Mouse (Mus musculus) C2C12 (cell line): ENCODE measurements at regions not wholly inside any gene's neighbourhood (a gene's known extent, or its start where the extent isn't known, plus 50 kb on each side); places are given as distances from the start of the nearest gene placed in this dataset.

ENCODE experiments used
- H3K27me3 ChIP-seq: one replicate; pipeline ENCODE4 v1.6.1; 2011; ENCODE audit not compliant: control insufficient read depth, insufficient read depth, insufficient read length
- H3K36me3 ChIP-seq: one replicate; pipeline ENCODE4 v1.6.1; 2011; ENCODE audit not compliant: control insufficient read depth, insufficient read depth
- H3K4me3 ChIP-seq: one replicate; pipeline ENCODE4 v1.5.1; 2011; ENCODE audit warnings: mild to moderate bottlenecking, control low read depth; ENCODE audit not compliant: poor library complexity, insufficient read depth, severe bottlenecking
- H3K79me2 ChIP-seq: one replicate; pipeline ENCODE4 v1.6.1; 2011; ENCODE audit not compliant: control insufficient read depth, insufficient read depth
- H3K79me3 ChIP-seq: one replicate; pipeline ENCODE4 v1.6.1; 2011; ENCODE audit warnings: low read depth, control low read depth
- H3ac ChIP-seq: one replicate; pipeline ENCODE3; 2011; ENCODE audit warnings: low read depth; ENCODE audit not compliant: control insufficient read depth, insufficient read length
- CEBPB ChIP-seq: IDR thresholded peaks from one replicate; pipeline ENCODE4 v1.6.1; 2011; ENCODE audit warnings: low read depth, mild to moderate bottlenecking, control low read depth, moderate library complexity
- CTCF ChIP-seq: IDR thresholded peaks from one replicate; pipeline ENCODE4 v1.5.1; 2011; ENCODE audit not compliant: control insufficient read depth, insufficient read depth, insufficient read length
- FOSL1 ChIP-seq: IDR thresholded peaks from one replicate; pipeline ENCODE4 v1.8.0; 2011; ENCODE audit warnings: mild to moderate bottlenecking, low read length; ENCODE audit not compliant: poor library complexity, insufficient read depth, severe bottlenecking
- MAX ChIP-seq: IDR thresholded peaks from one replicate; pipeline ENCODE4 v1.6.1; 2011; ENCODE audit warnings: mild to moderate bottlenecking, control low read depth
- MYOD1 ChIP-seq: IDR thresholded peaks from one replicate; pipeline ENCODE4 v1.6.1; 2011; ENCODE audit warnings: low read depth; ENCODE audit not compliant: control insufficient read depth, insufficient read length
- MYOG ChIP-seq: IDR thresholded peaks from one replicate; pipeline ENCODE4 v1.6.1; 2011; ENCODE audit not compliant: control insufficient read depth, insufficient read length; ENCODE audit errors: extremely low read depth
- USF1 ChIP-seq: IDR thresholded peaks from one replicate; pipeline ENCODE4 v1.6.1; 2011; ENCODE audit warnings: low read depth, mild to moderate bottlenecking, control low read depth, moderate library complexity

GRCm38 (mm10) chr11:66696791-66697190 is 171.0 kb upstream of the Shisa6 start:
- Histone ChIP-seq H3K4me3 (no peak overlapping the region), H3K79me3 (no peaks in the 10 kb centered on the region), H3K27me3 (no peaks in the 10 kb centered on the region), H3K79me2 (no peaks in the 10 kb centered on the region), H3K36me3 (no peaks in the 10 kb centered on the region), H3ac (no peak overlapping the region)
- no peak for TF ChIP-seq MYOG
- TF ChIP-seq CEBPB: no peak

GRCm38 (mm10) chr11:66745479-66745878 is 166.3 kb upstream of the Pirt start:
- Histone ChIP-seq H3K4me3 (no peak overlapping the region), H3K36me3 (no peaks in the 10 kb centered on the region), H3K79me3 (no peaks in the 10 kb centered on the region), H3ac (no peak overlapping the region), H3K79me2 (no peaks in the 10 kb centered on the region), H3K27me3 (no peaks in the 10 kb centered on the region)
- TF ChIP-seq CTCF (no peak), FOSL1 (no peak), MYOD1 (no peak), CEBPB (no peak), MAX (no peak), MYOG (no peak), USF1 (no peak)

- Histone ChIP-seq H3K36me3 (no peaks in the 10 kb centered on the region), H3K79me2 (no peaks in the 10 kb centered on the region), H3ac (no peak overlapping the region), H3K79me3 (no peaks in the 10 kb centered on the region), H3K27me3 (no peaks in the 10 kb centered on the region), H3K4me3 (no peak overlapping the region)
- TF ChIP-seq MAX (no peak), FOSL1 (peak; percentile 51)
These were observed 121.8 kb upstream of the Pirt start for GRCm38 (mm10) chr11:66789997-66790396.

DNA sequence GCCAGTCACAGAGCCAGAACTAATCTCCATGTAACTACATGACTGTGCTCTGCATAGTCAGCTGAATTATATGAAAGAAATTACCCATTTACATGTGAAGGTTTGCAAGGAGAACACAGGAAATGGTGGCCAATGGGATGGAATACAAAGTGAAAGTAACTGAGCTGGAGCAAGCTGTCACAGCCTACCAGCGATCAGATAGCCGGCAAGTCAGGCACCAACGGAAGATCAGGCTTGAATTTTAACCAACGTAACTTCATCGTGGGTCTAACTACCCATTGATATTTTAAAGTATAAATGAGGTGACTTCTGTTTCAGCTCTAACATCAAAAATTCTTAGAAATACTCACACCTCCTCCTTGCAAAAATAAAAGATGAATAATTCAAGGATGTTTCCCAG is 104.9 kb upstream of the Pirt start:
- Histone ChIP-seq H3K79me3 (no peaks in the 10 kb centered on the region), H3K36me3 (no peaks in the 10 kb centered on the region), H3K79me2 (no peaks in the 10 kb centered on the region), H3K4me3 (no peak overlapping the region), H3ac (no peak overlapping the region), H3K27me3 (no peaks in the 10 kb centered on the region)
- no peak for TF ChIP-seq CTCF
- TF ChIP-seq MAX: no peak
- no peak for TF ChIP-seq CEBPB
- TF ChIP-seq FOSL1: no peak
- TF ChIP-seq USF1: no peak
- no peak for TF ChIP-seq MYOD1
- no peak for TF ChIP-seq MYOG

GRCm38 (mm10) chr11:66813310-66813709 is 98.5 kb upstream of the Pirt start:
- Histone ChIP-seq H3K79me2 (no peaks in the 10 kb centered on the region), H3K27me3 (no peaks in the 10 kb centered on the region), H3ac (no peak overlapping the region), H3K79me3 (no peaks in the 10 kb centered on the region), H3K4me3 (no peak overlapping the region), H3K36me3 (no peaks in the 10 kb centered on the region)
- TF ChIP-seq CEBPB: no peak
- TF ChIP-seq MYOD1: peak; percentile 87
- no peak for TF ChIP-seq USF1

- TF ChIP-seq FOSL1 (no peak), MYOD1 (no peak), MYOG (no peak), CEBPB (no peak), USF1 (no peak), CTCF (no peak), MAX (no peak)
- Histone ChIP-seq H3K4me3 (no peak overlapping the region), H3K36me3 (no peaks in the 10 kb centered on the region), H3K79me3 (no peaks in the 10 kb centered on the region), H3K79me2 (no peaks in the 10 kb centered on the region), H3ac (no peak overlapping the region), H3K27me3 (no peaks in the 10 kb centered on the region)
These were observed 98.0 kb upstream of the Pirt start for GRCm38 (mm10) chr11:66813731-66814130.
